Mouse (Mus musculus) MEL-GATA-1-ER (cell line): ENCODE measurements around the gene Nrcam.

Source experiments
- DNase-seq: peaks from one replicate; pipeline ENCODE4 v3.0.0-alpha.2; 2012; ENCODE audit warnings: low read depth; ENCODE audit errors: extremely low read depth

The Nrcam gene

DNA sequence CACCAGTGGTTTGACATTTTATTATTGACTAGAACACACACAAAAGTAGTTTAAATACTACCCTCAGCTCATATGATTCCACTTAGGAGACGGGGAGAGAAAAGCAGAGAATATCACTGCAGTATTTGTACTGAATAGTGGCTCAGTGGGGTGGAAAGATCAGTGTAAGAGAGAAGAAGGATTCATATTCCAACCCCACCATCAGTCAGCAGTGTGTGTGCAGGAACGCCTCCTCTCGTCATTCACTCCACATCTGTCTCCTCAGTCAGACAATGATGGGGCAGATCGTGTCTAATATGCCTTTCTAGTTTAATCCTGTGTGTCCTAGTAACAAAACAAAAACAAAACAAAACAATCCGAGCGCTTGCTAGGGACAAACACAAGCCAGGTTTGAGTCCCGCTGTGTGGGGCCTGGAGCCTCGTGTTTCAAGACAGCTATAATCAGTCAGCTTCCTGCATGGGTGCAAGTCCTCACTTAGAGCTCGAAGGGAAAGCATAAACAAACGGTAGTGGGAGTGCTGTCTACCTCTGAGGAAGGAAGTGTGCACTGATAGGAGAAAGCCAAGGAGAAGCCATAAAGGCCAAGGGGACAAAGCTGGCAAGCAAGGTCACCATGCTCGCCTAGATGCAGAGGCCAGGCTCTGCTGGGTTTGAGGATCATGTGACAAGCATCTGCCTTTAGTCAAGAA, 273.7 kb downstream of the Nrcam start:
- no peak for DNase-seq

DNA sequence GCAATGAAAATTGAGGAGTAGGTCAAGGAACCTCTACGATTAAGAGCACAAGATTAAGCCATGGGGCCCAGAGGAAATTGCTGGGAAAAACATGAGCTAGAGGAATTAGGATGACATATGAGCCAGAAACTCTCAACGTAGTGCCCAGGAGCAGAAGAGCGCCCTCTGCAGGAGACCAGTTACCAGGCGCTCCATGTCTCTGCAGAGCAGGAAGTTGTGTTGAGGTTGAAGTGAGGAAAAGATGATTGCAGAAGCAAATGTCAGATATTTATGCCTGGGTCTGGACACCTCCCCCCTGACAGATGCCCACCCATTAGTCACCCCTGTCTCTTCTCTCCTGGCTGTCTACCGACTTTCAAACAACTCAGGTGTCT, 274.3 kb downstream of the Nrcam start:
- DNase-seq = no peak

DNA sequence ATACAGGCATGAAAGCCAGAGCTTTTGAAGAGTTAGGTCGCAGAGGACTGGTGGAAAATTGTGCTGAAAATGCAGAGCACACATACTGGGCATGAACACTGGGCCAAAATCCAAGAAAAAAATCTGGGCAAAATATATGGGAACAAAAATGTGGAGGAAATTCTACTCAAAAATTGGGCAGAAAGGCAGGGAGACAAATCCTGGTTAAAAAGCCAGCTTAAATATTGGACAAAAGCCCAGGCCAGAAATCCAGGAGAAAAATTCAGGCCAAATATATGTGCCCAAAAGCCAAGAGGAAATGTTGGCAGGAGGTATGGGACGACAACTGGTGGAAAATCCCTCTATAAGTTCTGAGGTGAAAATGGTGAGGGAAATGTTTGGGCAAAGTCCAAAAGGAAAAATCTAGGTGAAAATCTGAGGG, 288.3 kb downstream of the Nrcam start:
- DNase-seq = no peak

DNA sequence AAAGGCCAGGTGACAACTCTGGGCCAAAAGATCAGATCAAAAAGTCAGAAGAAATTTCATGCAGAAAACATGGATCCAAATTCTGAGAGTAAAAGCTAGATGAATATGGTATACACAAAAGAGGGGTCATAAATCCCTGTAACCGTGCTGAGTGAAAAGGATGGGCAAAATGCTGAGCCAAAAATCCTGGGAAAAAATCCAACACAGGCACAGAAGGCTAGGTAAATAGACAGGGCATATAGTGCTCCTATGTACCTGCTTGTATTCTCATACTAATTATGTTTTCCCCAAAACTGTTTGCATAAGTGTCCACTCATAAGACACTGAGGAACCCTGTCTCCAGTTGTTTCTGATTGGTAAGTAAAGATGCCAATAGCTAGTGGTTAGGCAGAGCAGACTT, 288.8 kb downstream of the Nrcam start:
- no peak for DNase-seq

DNA sequence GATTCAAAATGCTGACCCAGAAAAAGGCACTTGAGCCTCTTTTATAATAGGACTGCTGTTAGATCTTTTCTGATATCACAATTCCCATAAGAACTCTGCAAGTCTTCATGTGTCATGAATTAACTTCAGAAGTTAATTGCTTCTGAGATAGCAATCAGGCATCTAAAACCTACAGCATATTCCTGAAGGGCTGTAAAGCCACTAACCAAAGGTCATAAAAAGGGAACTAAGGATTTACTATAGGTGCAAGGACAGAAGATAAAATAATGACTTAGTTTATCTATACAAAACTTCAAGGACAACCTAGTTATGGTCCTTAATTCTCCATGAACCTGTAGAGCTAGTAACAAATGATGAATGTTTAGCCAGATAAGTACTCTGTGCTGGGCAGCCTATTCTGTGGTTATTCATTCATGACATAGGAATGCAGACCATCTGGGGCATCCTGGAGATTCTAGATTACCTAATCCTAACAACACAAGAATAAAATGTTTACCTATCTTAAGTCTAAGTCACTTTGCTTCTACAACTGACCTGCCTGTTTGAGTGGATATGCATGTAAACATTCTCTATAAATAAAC, 310.7 kb downstream of the Nrcam start:
- no peak for DNase-seq

DNA sequence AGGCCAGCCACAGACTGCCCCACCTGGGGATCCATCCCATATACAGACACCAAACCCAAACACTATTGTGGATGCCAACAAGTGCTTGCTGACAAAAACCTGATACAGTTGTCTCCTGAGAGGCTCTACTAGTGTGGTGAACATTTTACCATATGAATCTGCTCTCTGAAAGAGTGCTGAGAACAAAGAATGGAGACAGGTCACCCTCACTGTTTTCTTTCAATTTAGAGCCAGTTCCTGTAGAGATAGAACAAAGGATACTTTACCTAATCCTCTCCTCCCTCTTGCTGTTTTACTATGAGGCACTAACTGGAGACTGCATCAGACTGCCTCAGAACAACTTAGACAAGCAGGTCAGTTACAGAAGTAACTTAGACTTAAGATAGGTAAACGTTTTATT, 311.9 kb downstream of the Nrcam start:
- no peak for DNase-seq
